Mouse (Mus musculus) thymus, postnatal 25 days (tissue): ENCODE data around the gene Paxip1.
A peak's percentile ranks its signal among the peaks of the same experiment; 100 is the strongest.

Experiments
- DNase-seq: peaks from one replicate; pipeline ENCODE4 v3.0.0; 2022

The Paxip1 gene

DNA sequence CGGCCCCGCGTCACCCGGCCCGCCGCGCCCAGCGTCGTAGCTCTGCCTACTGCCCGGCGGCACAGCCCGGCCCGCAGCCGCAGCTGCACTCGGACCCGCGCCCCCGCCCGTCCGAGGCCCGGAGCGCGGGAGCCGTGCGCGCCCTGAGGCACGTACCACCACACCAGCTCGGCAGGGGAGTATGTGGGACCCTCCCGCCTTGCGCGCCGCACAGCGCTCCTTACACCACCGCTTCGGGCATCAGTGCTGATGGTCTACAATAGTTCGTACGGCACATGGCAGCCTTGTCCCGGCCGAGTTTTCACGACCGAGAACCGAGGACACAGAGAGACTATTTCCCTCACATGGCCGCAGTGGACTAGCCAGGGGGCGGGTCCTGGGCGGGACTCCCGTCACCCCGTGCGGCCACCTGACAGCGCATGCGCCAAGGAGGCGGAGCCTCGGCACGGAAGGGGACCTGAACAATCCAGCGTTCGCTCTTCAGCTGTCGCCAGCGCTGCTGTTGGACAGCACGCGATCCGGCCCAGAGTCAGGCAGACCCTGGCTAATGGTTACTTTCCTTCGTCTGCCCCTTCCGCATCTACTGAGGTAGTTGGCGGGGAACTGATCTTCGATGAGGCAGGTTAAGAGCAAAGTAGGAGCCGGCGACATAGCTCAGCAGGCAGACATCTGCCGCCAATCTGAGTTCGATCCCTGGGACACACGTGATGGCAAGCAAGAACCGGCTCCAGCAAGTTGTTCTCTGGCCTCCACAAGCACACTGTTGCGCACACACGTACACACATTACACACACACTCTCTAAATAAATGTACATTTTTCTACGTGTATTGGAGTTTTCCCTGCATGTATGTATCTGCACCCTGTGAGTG is at the start of gene Paxip1:
TSS of gene Paxip1 (minus strand) at position 389 of the 870 bp plus-strand sequence.
- DNase-seq, result peak; percentile 96

DNA sequence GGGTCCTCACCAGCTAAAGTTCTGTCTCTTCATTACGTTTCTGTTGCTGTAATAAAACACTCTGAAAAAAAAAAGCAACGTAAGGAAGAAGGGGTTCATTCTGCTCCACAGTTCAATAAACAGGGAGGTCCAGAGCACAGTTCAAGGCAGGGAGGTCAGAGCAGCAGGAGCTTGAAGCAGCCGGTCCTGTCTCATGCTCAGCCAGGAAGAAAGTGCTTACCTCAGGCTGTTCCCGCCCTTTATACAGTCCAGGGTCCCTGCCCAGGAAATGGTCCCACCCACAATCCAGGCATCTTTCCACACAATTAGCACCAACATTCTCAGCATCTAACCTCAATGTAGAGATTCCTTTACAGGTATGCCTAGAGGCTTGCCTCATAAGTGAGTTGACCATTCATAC is 46.6 kb upstream of the Paxip1 start:
- no peak for DNase-seq

DNA sequence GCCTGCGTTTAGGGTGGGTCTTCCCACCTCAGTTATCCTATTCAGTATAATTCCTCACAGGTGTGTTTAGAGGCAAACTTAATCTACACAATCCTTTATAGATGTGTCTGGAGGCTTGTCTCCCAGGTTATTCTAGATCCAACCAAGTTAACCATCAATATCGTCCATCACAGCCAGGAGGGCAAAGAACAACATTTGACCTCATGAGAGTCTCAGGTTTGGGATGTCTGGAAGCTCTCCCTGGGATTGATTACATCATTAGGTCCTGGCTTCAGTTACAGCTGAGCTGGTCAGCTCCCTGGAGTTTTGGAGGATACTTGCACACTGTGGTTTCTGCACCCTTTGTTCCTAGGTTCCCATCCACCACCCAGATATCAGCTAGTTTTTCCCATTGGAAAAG is 43.6 kb upstream of the Paxip1 start:
- DNase-seq, result no peak

DNA sequence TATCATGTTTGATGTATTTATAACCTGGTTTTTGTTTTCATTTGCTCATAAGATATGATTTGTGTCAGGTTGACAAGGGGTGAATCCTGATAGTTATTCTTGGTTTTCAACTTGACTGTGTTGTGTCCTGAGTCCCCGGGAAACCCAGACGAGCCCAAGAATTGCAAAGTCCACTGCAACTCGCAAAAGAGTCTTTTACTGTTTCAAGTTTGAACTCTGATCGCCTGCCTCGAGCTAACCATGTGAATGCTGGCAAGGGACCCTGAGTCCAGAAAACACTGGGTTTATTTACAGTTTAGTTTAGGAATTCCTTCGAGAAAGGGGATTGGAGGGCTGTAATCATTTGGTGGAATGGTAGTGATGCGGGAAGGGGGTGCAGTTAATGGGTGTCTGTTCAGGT is 36.5 kb upstream of the Paxip1 start:
- DNase-seq, result no peak

DNA sequence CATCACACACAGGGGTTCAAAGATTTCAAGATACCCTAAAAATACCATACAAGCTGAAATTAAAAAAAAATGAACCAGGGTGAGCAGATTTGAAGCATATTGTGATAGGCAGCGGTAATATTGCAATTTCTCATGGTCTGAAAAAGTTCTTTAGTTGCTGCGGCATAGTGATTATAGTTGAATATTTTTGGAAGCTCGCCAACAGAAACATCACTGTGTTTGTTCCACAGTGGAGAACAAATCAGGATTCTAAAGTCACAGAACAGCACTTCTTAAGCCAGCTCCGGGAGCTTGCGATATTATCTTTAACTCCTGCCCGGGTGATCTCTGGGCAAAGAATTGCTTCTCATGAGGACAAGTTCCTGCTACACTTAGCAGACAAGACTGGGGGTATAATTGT is 29.7 kb upstream of the Paxip1 start:
- no peak for DNase-seq

DNA sequence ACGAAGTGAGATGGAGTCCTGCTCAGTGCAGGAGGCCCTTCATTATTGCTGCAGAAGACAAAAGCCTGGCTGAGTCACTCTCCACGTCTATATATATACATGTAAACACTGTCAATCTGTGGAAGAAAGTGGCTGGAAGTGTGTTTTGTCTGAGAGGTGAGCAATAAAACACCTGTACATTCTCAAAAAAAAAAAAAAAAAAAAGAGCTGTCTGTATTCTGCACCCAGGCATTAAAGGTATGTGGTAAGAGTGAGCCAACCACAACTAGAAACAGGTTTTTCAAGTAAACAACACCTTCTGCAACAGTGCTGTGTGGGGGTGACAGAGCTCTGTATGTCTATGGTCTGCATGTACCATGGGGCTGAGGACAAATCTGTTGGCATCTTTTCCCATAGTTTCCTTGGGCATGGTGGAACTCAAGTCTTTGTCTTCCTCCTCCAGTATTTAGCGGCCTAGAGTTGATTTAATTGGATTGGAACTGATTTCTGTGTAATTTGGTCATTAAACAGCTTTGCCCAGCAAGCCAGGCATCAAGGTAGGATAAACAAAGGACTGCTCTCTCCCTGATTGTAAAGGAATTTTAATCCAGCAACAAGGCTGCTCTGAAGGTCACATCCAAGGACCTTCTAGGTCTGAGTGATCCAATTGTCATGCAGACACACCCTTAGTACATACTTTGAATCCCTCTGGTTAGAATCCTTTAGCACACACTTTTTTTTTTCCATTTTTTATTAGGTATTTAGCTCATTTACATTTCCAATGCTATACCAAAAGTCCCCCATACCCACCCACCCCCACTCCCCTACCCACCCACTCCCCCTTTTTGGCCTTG is 27.6 kb upstream of the Paxip1 start:
- DNase-seq, result no peak

DNA sequence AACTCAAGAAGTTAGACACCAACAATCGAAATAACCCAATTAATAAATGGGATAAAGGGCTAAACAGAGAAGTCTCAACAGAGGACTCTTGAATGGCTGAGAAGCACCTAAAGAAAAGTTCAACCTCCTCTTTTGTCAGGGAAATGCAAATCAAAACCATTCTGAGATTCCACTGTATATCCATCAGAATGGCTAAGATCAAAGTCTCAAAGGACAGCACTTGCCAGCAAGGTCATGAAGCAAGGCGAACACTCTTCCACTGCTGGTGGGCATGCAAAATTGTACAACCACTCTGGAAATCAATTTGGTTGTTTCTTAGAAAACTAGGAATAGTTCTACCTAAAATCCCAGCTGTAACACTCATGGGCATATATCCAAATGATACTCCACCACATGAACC is 22.8 kb upstream of the Paxip1 start:
- no peak for DNase-seq

DNA sequence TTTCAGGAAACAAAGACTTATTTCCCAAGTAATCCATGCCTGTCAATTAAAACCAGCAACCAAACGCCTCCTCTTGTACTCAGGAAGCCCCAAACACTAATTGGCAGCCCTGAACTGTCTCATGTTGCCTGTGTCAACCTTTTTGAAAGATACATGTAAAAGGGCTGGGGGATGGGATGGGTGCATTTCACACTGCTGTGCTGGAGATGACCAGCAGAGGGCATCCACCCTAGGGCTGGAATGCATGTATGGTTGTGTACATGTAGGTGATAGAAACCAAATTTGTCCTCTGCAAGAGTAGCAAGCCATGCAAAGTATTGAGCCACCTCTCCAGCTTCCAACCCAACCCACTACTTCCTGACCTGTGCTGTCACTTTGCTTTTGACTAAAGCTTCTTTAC is 2.4 kb upstream of the Paxip1 start:
- peak; percentile 89 for DNase-seq

DNA sequence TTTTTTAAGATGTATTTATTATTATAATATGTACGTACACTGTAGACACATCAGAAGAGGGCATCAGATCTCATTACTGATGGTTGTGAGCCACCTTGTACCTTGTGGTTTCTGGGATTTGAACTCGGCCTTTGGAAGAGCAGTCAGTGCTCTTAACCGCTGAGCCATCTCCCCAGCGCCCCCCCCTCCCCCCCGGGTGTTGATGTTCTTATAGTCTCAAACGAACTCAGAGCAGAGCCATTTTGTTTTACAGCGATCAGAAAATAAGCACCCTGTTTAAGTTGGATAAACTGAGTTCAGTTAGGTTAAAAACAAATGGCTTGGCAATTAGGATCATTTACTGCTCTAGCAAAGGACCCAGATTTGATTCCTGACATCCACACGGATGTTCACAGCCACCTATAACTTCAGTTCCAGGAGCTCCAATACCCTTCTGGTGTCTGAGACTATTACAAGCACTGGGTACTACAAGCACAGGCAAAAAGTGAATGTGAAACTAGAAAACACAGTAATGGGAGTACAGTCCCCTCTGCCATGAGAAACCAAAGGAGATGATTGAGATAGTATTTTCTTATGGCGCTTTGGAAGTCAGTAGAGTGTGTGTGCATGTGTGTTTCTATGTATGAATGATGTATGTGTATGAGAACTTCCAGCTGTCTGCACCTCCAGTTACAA is 1.2 kb upstream of the Paxip1 start:
- no peak for DNase-seq

DNA sequence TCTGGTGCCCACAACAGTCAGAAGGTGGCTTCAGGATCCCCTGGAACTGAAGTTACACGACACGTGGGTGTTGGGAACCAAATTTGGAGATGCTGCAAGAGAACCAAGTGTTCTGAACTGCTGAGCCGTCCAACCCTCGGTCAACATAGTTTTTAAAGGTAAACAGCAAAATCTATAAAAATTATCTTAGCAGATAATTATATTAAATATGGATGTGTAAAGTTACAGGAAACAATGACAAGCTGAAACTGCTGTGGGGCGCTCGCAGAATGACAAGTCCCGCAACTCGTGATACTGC is 631 bp upstream of the Paxip1 start:
- DNase-seq, result no peak

DNA sequence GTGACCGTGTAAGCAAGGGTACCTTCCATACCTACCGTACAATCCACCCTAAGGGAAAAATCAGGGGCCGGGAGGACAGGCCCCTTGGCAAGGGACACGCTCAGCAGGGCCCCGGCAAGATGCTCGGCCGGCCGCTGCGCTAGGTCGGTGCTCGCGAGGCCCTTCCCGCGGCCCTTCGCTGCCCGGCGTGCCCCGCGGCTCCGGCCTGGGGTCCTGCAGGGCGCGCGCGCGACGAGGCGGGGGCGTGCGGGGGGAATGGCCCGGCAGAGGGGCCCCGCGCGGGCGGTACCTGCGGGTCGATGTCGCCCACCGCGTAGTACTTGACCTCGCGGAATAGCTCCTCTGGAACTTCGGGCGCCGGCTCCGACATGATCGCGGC is 592 bp downstream of the Paxip1 start:
- DNase-seq, result no peak

DNA sequence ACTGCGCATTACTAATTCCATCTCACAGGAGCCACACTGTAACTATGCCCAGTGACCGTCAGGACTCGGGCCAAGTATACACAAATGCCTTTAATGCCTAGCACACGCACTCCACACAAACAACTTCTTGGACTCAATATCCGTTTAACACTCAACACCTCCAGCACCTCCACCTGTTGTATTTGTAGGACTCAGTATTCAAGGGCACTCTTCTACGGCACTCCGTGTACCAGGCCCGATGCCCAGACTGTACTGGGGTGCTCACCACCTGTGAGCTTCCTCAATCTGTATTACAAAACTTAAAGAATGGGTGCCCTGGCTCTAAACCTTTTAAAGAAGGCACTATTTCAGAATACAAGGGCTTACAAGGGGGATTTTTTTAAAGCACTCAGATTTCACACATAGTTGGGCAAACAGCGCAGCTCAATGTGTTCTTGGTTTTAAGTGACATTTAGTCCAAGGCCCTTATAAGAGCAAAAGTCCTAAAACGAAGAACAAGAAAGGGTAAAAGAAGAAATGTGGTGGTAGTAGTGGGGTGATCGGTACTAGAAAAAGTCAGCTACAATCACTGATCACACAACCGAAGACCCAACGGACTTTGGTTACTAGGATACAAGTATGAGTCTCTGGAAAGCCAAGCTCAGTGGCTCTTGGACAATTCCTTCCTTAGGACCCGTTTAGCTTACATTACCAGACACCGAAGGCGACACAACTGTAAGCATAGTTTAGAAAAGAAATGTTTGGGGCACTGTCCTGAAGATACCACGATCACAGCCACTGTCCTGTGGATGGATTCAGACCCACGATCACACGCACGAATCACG is 1.2 kb downstream of the Paxip1 start:
- no peak for DNase-seq

DNA sequence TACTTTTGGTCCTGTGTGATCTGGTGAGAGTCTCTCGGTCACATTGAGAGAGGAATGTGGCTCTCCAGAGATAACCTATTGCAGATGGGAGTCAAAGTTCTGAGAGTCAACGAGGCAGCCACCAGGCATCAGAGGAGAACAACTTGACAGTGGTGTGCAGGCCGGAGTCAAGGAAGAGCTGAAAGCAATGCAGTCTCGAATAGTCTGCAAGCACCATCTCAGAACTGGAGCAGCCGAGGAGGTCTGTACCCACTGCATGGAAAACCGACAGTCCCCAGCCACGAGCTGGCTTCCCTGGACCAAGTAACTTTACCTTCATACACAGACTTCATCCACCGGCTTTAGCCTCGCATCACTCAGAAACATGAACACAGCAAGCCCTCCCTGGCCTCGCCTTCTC is 1.9 kb downstream of the Paxip1 start:
- no peak for DNase-seq

DNA sequence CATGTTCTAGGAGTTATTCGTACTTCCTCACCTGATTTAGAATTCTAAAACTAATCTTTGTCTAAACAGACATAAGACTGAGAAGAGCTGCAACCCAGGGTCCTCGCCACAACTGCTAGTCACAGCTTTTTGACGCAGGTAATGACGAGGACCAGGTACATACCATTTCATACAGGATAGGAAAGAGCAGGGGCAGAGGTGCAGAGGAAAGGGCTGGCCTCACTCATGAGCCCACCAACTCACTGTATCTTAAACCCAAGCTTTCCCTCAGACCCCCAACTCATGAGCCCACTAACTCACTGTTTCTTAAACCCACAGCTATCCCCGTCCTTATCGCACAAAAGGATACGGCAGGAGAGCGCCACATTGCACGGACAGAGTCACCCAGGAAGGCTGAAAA is 8.1 kb downstream of the Paxip1 start:
- no peak for DNase-seq

DNA sequence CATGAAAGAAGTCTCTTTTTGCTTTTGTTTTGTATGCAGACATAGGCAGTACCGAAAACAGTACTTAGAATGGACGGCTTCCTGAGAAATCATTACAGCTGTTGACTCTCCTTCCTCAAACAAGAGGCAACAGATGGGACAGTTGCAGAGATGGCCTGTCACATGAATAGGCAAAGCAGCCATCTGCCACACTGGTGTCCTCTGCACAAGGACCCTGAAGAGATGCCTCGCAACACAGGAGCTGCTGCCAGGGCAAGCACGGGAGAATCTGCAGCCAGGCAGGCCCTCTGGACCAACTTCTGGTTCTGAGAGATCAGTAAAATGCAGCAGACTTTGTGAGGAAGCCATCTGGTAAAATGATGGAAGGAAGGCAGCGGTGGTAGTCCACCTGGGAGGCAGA is 23.5 kb downstream of the Paxip1 start:
- DNase-seq, result no peak

DNA sequence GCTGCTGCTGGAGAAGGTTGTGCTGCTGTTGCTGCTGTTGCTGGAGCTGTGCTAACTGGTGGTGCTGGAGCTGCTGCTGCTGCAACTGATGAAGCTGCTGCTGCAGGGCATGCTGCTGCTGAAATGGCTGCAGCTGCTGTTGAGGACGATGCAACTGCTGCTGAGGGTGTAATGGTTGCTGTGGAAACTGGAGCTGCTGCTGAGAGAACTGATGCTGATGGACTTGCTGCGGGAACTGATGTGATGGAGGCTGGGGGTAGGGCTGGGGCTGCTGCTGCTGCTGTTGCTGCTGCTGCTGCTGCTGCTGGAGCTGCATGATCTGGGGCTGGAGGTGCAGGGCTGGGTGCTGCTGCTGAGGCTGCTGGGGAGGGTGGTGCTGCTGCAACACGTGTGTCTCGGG is 25.7 kb downstream of the Paxip1 start:
- no peak for DNase-seq

DNA sequence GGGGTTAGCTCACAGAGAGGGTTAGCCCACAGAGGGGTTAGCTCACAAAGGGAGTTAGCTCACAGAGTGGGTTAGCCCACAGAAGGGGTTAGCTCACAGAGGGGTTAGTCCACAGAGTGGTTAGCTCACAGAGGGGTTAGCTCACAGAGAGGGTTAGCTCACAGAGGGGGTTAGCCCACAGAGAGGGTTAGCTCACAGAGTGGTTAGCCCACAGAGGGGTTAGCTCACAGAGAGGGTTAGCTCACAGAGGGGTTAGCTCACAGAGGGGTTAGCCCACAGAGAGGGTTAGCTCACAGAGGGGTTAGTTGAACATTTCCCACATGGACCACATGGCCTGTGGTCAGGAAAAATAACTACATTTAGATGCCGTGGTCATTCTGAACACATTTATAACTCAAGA is 46.5 kb downstream of the Paxip1 start:
- no peak for DNase-seq

DNA sequence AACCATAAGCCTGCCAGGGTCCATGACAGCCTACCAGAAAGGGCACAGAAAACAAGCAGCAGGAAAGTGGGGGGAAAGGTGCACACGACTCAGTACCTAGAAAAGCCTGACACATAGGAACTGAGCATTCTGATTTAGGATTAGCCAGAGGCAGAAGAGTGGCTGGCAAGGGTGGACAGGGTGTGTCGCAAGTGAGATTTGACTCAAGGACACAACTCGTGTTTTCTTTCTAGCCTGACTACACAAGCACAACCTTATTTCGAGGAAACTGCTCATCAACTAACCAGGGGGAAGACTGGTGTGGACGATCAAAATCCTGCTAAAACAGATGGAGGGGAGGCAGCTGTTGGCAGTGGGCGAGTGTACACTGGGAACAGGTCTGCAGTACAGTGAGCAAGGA is 52.3 kb downstream of the Paxip1 start:
- no peak for DNase-seq

DNA sequence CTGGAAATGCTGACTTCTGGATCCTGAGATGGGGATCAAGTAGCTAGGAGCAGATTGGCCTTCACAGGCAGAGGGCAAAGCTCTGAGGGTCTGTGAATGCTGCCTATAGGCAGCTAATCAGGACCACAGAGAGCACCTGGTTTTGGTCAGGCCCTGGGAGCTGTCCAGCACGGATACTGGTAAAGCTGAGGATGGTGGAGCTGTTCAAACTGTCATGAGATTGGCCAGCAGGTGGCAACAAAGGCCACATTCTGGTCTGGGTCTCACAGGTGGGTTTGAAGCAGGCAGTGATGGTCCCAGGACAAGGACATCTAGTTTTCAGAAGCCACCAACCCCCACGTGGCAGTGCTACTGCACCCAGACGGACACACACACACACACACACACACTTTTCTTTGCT is 54.3 kb downstream of the Paxip1 start:
- peak; percentile 26 for DNase-seq

DNA sequence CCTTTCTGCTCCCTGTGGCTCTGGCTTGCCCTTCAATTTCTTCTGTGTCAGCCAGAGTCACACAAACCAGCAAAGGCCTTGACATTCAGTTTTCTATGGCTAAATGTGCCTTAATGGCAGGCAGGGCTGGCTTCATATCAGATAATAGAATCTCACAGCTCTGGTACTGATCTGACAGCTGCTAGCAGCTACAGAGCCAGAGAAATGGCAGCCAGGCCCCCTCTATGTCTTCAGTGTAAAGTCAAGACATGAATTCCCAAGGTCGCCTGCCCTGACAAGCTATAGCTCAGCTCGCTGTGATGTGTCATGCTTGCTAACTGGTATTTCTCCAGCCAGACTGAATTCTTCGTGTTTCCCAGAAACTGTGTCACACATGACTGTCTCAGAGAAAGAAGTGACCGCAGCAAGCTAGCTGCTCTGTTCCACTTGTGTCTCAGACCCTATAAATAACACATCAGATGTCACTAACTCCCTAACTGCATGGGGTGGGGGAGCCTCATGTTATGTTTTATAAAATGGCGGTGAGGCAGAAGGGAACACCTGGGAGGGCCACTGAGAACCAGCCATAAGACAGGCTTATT is 59.1 kb downstream of the Paxip1 start:
- no peak for DNase-seq

DNA sequence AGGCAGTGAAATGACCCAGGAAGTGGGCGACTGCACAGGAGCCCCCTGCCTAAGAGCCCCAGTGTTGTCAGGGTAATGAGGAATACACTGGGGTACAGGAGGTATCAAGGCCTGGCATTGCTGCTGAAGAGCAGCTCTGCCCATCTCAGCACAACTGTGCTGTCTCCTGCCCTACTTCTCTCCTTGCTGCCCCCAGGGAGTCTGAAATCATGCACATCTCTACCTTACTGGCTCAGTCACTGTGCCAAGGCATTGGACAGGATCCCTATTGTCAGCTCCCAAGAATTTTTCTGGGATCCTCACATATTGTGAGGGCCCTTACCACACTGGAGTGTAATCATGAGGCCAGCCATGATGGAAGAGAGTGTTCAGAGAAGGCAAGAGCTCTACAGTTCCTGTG is 60.1 kb downstream of the Paxip1 start:
- no peak for DNase-seq

DNA sequence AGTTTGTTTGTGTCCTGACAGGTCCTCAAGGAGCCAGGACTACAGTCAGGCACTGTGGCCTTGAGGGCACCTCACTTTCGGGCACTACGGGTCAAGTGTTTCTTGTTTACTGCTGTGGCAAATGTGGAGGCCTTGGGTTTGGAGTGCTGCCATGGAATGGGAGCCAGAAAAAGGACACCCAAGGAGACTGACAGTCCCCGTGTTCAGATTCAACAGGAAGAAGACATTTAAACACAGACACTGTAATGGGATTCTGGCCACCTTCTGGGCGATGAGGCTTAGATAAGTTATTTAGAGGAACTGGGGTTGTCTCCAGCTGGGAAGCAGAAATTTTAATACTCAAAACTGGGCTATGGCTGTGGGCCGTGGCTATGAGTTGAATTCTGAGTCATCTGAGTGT is 60.8 kb downstream of the Paxip1 start:
- DNase-seq, result no peak

DNA sequence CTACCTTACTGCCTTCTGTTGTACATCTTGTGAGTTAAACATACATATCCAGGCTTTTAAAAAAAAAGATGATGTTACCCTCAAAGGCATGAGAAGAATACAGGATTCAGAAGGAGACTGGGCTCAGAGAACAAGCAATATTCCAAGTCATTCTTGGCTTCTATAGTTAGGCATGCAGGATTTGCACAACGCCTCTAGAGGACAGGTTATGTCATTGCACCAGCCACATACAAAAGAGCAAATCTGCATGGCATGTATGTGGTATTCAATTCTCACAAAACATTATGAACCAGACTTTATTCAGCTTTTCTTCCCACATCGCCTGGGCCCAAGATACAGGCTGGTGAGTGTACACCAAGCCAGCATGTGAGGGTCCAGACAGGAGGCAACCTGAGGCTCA is 67.0 kb downstream of the Paxip1 start:
- no peak for DNase-seq
